Mouse (Mus musculus): Measurements from ENCODE around the gene Sart1. TPM values are rescaled to one million over a fixed set of nuclear protein-coding genes. Genes with fewer than 3 reads are reported as not detected.
A peak's percentile ranks its signal among the peaks of the same experiment; 100 is the strongest.

The Sart1 gene
- total RNA-seq (2017), result 135 and 147 TPM in 2 replicates

DNA sequence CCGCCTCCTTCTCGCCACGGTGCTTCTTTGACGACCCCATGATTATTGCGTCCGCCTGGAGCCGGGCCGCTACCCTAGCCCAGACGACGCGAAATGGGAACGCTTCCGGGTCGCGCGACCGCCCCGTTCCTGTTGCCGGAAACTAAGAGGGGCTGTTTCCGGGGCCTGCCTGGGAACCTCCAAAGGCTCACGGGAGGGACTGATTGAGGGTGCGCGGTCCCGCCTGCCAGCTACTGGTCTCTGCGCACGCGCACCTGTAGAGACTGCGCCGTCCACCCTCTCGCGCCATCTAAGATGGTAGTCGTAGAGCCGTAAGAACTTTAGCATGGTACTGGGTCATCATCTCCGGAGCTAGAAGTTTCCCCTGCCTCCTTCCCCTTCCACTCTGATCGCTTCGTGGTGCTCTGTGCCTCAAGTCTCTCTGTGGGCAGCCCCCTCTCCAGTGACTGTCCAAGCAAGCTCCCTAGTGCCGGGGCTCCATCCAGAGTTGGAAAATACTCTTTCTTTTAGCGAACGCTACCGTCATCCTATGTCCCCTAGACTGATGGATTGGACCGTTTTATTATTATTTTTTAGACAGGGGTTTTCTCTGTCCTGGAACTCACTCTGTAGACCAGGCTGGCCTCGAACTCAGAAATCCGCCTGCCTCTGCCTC is at the start of gene Sart1:
Gene Sart1 (minus strand): TSS at position 116 of the 655 bp plus-strand sequence.
- peak; percentile 86 for ATAC-seq (ENCODE audit: extremely low read depth, insufficient number of reproducible peaks, low FRiP score, poor library complexity, severe bottlenecking)

DNA sequence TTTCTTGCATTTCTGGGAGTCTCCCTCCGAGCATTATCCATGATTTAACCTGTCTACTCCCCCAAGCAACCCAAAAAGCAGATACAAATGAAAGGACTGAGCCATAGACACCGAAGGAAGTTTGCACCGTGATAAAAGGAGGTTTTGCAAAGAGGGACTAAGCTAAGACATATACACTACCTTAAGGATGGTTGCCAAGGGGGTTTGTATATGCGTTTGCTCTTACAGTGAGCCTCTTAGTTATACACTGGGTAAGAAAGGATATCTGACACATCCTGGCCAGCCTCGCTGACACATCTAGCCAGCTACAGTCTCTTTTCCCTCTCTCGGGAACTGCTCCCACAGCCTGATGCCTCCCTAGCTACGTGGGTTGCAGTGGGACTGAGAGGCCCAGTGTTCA is 45.4 kb upstream of the Sart1 start:
- no peak for ATAC-seq (ENCODE audit: extremely low read depth, insufficient number of reproducible peaks, low FRiP score, poor library complexity, severe bottlenecking)

DNA sequence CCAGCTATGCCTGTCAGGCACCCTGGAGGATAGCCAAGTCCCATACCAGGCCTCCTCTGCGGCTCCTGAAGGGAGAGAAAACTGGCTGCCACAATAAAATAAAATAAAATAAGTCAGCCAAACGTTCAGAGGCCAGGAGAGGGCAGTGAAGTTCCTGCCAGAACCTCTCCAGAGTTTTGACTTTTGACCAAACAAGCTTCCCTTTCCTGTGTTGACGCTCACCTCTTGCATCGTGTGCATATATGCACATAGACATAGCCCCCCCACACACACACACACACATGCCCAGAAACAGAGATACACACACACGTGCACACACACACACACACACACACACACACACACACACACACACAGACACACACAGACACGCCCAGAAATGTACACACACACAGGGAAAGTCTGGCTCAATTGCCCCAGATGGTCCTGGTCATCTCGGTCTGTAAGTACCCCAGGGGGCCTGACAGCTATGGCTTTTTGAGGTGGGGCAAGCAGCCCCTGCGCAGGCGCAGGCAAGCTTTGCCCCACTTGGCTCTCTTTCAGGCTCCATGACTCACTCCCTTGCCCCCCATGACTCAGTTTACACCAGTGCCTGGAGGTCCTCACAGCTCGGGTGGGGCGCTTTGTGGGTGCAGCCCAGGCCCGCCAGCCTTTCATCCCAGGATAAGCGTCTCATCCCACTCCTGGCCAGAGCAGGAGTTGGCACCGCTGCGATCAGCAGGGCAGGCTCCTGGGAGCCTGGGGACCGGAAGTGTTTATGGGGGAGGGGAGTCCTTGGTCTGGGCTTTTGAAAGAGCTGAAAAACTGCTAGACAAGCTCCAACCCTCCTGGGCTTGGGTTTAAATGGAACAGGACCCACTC is 44.7 kb upstream of the Sart1 start:
- ATAC-seq (ENCODE audit: extremely low read depth, insufficient number of reproducible peaks, low FRiP score, poor library complexity, severe bottlenecking), result peak; percentile 49

DNA sequence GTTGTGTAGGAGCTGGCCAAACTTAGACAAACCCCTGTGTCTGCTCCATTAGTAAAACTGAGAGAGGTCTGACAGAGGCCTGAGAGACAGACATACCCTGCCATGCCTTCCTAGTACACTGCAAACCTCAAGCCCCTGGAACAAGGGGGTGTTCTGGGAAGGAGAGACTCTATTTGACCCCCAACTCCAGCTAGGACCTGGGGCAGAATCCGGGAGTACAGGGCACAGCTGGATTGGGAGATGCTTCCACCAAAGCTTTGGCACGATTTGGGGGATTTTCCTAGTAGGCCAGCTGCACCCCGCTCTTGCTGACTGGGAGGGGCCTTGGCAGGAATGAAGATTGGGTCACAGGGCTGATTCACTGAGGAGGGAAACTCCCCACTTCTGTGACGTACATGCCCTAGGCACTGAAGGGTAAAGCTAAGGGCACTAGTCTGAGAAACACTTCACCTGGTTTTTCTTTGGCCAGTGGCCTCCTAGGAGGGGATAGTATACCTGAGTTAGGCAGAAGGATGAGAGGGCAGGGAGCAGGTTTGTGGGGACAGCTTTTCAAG is 43.5 kb upstream of the Sart1 start:
- no peak for ATAC-seq (ENCODE audit: extremely low read depth, insufficient number of reproducible peaks, low FRiP score, poor library complexity, severe bottlenecking)

DNA sequence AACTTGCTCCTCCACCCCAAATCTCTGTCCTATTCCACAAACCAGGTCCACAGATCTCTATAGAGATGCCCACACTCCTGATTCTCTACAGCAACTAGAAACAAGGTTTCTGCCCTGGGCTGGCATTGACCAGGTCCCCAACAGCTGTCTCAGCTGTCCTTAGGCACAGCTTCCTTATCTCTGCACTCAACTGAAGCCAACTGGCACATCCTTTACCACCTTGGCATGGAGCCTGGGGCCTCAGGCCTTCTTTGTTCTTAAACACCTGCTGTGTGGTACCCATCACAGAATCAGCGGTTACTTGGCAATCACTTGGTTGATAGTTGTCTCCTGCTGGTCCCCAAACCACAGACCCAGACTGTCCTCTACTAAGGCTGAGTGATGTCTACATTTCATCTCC is 41.9 kb upstream of the Sart1 start:
- no peak for ATAC-seq (ENCODE audit: extremely low read depth, insufficient number of reproducible peaks, low FRiP score, poor library complexity, severe bottlenecking)

DNA sequence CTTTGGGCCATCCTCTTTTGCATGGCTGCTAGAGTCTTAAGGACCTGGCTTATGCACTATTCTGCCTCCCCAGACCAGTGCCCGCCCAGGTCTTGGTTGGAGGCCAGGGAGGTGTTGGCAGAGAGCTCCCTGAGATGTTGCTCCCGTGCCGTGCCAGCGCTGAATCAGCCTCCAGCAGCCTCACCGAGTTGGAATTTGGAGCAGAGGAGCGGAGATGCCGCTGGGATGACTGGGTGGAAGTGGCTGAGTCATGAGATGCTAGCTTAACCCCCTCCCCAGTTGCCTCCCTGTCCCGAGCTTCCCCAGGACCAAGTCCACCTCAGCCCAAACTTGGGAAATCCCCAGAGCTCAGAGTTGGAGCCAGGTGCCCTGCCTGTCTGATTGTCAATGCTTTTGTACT is 41.3 kb upstream of the Sart1 start:
- ATAC-seq (ENCODE audit: extremely low read depth, insufficient number of reproducible peaks, low FRiP score, poor library complexity, severe bottlenecking), result no peak

DNA sequence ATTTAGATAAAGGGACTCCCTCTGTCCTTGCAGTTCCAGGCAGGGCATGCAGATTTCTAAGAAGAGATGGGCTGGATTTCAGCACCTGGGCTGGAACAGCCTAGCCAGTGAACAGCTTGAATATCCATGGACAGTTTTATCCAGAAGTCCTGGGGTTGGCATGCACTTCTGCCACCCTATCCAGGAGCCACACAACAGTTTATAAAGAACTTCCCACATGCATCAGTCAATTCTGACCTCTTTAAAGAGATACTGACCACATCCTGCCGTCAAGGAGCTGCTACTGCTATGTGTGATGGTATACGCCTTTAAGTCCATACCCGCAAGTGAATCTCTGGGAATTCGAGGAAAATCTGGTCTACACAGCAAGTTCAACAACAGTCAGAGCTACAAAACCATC is 40.7 kb upstream of the Sart1 start:
- no peak for ATAC-seq (ENCODE audit: extremely low read depth, insufficient number of reproducible peaks, low FRiP score, poor library complexity, severe bottlenecking)

DNA sequence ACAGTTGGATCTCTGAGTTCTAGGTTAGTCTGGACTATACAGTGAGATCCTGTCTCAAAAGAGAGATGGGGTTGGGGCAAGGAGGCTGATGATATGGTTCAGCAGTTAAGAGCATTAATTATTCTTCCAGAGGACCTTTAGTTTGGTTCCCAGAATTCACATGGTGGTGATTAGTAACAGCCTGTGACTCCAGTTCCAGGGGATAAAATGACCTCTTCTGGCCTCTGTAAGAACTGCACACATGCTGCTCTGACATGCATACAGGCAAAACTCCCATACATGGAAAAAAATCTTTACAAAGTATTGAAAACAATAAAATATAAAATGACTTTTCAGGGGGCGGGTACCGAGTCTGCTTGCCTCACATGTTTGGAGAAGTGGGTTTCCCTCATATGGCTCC is 39.6 kb upstream of the Sart1 start:
- ATAC-seq (ENCODE audit: extremely low read depth, insufficient number of reproducible peaks, low FRiP score, poor library complexity, severe bottlenecking), result no peak

DNA sequence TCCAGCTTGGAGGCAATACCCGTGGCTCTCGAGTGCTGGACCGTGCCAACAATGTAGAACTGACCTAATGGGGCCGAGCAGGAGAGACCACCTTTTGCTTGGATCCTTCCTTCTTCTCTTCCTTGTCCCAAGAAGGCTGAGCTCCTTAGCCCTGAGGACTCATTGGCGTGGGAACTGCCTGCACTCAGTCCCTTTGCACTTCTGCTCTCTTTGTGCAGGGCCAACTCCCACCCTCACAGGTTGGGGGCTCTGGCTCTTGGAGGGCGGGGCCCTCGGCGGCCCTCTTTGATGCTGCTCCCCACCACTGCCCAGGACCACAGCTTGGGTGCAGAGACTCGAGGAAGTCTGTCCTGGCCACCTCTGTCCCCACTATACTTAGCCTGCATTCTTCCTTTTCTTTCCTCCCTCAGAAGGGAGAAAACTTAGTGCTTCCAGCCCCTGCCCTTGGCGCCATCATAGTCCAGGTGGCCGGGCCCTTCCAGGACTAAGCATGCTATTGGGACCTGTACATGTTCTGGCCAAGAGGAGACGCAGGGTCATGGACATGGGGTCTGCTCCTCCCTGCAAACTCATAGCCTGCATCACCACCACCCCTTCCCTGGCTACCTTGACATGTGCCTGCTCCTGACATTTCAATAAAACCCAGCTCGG is 38.3 kb upstream of the Sart1 start:
- ATAC-seq (ENCODE audit: extremely low read depth, insufficient number of reproducible peaks, low FRiP score, poor library complexity, severe bottlenecking), result no peak

DNA sequence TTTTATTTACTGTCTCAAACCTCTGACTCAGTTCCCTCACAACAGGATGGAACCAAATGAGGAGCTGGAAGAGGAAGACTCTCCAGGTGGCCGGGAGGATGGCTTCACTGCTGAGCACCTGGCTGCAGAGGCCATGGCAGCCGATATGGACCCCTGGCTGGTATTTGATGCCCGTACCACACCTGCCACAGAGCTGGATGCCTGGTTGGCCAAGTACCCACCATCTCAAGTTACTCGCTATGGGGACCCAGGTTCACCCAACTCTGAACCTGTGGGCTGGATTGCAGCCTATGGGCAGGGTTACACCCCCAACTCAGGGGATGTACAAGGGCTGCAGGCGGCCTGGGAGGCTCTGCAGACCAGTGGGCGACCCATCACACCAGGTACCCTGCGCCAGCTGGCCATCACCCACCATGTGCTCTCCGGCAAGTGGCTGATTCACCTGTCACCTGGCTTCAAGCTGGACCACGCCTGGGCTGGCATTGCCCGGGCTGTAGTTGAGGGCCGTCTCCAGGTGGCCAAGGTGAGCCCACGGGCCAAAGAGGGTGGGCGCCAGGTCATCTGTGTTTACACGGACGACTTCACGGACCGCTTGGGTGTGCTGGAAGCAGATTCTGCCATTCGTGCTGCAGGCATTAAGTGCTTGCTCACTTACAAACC is 37.5 kb upstream of the Sart1 start:
- no peak for ATAC-seq (ENCODE audit: extremely low read depth, insufficient number of reproducible peaks, low FRiP score, poor library complexity, severe bottlenecking)

DNA sequence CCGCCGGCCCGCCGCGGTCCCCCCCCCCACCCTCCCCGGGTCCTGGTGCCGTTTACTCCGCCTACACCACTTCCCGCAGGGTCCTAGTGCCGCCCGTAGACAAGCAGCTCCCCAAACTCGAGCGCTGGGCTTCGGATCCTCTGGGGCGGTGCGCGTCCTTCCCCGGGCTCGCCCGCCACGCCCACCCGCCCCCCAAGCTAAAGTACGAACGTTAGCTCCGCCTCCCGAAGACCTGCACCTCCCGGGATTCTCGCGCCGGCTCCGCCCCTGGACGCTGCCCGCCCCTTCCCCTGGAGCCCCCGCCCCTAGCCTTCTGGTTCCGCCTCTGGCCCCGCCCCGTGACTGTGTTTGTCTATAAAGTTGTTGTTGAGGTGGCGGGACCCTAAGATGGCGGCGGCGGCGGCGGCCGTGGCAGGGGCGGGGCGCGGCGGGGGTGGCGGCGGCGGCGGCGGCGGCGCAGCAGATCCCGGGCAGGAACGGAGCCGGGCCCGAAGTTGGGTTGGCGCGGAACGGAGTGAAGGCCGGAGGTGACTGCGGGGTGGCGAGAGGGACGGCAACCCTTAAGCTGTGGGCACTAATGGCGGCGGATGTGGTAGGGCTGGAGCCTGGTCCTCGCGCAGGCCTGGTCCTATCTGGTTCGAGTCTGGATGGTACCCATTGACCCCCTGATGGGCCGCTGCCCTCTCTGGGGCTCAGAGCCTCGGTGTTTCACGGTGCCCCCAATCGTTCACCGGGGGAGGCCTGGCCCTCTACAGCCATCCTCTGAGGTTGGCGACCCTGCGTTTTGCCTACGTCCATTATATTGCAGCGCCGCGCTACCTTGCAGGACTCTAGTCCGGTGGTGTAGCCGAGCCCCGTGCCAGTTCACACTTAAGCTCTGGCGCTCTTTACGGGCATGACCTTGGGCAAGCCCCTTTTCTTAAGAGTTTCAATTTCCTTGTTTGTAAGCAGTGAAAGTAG is 36.6 kb upstream of the Sart1 start, which contains the start of the genes Drap1 and AI837181:
Gene Drap1 (minus strand): TSS at position 198 of the 960 bp plus-strand sequence.
Gene AI837181 (plus strand): TSS at position 363 of the 960 bp plus-strand sequence.
- ATAC-seq (ENCODE audit: extremely low read depth, insufficient number of reproducible peaks, low FRiP score, poor library complexity, severe bottlenecking), result peak; percentile 84

DNA sequence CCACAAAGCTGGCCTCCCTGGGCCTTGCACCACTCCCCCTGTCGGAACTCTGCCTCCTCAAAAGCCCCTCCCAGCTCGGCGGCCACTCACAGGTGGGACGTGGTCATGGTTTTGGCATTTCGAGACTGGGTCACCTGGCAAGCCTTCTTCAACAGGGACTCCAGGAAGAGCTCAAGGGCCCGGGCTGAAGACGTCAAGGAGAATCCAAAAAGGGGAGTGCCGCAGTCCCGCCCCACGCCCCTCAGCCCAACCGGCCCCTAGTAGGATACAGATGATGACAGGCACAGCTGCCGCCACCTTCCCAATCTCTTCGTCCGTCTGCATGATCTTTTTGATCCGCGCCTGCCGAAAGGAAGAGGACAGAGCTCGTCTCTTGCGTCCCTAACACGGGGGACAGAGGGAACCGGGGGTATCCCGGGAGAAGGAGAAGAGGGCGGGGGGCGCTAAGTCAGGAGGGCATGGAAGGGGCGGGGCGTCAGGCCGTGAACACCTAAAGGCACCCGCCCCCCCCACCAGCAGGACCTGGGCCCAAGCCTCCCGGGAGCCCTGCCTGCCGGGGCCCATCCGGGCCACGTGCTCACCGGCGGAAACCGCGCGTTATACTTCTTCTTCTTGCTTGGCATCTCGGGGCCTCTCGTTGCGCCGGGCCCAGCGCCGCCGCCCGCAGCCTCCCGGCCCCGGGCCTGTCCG is 35.7 kb upstream of the Sart1 start:
- peak; percentile 1; the same call in 1 of the 2 replicates for ATAC-seq (ENCODE audit: extremely low read depth, insufficient number of reproducible peaks, low FRiP score, poor library complexity, severe bottlenecking)

DNA sequence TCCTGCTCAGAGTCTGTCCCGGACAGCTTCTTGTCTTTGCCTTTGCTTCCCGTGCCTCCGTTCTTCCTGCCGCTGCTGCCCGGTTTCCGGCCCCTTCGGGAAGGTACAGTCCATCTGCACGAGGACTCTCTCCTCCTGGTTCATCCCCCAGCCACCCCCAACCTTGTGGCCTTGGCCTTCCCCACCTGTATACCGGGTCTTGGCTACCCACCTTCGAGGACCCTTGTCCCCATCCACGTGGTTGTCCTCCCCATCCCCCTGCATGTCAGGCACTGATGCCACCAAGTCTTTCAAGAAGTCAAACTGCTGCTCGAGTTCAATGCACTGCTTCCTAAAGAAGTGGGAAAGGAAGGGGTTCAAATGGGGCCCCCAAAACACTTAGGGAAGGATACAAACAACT is 35.1 kb upstream of the Sart1 start:
- ATAC-seq (ENCODE audit: extremely low read depth, insufficient number of reproducible peaks, low FRiP score, poor library complexity, severe bottlenecking), result no peak

DNA sequence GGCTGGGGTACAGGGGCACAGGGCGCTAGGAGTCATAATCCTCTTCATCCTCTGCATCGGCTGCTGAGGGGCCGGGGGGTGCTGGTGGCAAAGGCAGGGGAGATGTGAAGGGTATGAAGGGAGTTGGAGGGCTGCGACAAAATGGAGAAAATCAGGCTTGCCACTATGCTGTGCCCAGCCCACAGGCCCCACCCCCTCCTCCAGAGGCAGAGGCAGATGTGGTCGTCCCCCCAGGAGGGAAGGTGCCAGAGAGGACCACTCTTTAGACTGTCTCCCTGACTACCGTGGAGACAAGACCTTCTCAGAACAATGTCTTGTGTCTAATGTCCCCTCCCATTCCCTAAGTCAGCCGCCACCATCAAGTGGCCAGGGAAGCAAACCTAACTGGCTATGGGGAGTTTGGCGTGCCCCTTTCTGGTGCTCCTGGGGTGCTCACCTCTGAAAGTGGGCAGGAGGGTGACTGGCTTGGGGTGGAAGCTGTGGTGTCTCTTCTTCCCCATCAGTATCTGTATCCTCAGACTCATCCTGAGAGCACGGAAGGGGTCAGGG is 34.5 kb upstream of the Sart1 start:
- no peak for ATAC-seq (ENCODE audit: extremely low read depth, insufficient number of reproducible peaks, low FRiP score, poor library complexity, severe bottlenecking)

DNA sequence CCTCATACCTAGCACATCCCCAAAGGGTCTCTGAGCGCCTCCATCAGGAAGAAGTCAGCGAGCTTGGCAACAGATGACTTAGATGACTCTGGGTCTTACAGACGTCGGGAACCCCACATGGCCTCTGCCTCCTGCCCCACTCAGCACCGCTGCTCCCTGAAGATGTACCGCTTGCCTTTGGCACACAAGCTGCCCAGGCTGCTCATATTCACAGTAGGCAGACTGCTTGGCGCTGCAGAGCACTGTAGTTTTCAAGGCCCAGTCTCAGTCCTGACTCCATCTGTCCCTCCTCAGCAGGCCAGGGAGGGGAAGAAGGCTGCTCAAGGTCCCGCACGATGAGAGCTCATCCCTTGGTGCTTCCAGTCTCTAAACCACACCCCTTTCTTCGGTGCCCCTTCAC is 33.8 kb upstream of the Sart1 start:
- no peak for ATAC-seq (ENCODE audit: extremely low read depth, insufficient number of reproducible peaks, low FRiP score, poor library complexity, severe bottlenecking)

DNA sequence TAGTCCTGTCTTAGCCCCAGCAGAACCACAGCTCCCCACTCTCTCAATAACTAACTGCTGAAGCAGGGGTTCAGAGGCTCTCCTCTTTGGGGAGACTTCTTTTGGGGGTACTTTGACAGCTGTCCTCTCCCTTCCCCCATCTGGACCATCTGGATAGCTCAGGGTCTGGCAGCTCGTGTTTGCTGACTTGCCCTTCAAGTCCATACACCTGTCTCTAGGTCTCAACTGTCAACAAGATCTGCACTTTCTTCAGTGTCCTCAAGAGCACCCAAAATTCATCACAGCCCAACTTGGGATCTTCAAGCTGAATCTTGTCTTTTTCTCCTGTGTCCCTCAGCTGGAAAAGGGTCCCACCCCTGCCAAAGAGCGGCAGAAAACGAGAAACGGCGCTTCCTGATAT is 33.3 kb upstream of the Sart1 start:
- ATAC-seq (ENCODE audit: extremely low read depth, insufficient number of reproducible peaks, low FRiP score, poor library complexity, severe bottlenecking), result no peak

DNA sequence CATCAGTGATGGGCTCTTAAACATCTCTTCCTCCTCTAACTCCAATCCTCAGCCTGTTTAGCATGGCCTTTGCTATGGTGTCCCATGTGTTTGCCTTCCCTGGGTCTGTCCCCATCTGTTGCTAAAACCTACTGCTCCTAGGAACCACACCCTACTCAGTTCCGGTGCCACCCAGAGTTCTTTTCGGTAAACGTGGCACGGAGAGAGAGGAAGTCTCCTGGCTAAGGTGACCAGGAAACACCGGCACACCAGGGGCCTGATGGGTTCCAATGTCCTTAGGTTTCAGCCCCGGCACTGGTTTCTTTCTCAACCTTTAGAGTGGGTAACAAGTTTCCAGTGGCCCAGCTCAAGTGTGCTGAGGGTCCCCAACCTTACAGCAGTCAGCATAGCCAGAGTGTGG is 32.1 kb upstream of the Sart1 start:
- ATAC-seq (ENCODE audit: extremely low read depth, insufficient number of reproducible peaks, low FRiP score, poor library complexity, severe bottlenecking), result no peak
